Mouse (Mus musculus) spleen, postnatal 14 days (tissue): ENCODE measurements around the gene Gpc6.

Experiments
- DNase-seq, 2 experiments: peaks; one replicate each; pipeline ENCODE4 v3.0.0; 2021 to 2022; ENCODE audit warnings: low spot score in 2 of 2

The Gpc6 gene

DNA sequence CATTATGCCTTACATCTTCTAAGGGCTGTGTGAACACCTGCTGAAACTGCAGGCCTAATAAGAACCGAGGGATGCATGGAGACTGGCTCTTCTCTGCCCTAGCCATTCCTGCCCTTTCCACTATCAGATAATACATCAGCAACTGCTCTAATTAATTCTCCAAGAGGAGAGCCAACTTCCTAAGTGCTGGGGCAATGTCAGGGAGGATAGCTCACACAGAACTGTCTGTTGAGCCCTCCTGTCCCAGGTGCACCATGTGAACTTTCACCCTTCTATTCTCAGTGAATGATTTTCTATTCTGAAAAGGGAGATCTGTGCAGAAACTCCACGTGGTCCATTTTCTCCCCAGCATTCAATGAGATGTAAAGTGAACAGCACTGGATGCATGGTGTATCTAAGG, 136.0 kb downstream of the Gpc6 start:
- DNase-seq, result no peak

DNA sequence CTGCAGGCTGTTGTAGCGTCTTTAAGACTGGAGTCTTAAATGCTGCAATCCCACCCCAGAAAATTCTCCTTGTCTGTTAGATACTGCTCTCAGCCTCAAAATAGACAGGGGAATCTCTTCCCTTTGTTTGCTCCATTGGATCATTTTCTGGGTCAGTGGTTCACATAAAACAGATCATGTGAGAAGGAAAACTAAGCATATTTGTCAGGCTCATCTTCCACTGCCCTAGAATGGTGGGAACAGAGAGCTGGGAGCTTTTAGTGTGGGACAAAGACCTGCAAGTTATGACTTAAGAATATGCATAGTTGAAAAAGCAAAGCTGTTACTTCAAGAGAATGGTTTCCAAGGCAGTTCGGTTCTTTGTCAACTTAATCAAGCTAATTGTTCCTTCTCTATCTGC, 136.4 kb downstream of the Gpc6 start:
- no peak for DNase-seq

DNA sequence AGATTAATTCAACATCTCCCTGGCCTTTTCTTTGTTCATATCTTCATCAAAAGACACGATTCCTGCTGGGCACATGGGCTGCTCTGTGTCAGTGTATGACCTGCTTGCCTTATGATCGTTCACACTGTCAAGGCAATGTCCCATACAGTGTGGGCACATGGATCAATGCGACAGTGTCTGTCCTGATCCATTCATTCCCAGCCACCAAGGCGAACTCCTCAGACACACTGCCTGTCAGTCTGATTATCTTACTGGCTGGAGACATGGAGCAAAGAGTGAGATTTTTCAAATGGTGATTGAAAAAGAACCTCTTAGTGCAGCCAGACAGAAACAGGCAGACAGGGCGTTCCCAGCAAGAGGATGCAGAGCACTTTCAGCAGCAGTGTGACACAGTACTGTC, 143.1 kb downstream of the Gpc6 start:
- no peak for DNase-seq

DNA sequence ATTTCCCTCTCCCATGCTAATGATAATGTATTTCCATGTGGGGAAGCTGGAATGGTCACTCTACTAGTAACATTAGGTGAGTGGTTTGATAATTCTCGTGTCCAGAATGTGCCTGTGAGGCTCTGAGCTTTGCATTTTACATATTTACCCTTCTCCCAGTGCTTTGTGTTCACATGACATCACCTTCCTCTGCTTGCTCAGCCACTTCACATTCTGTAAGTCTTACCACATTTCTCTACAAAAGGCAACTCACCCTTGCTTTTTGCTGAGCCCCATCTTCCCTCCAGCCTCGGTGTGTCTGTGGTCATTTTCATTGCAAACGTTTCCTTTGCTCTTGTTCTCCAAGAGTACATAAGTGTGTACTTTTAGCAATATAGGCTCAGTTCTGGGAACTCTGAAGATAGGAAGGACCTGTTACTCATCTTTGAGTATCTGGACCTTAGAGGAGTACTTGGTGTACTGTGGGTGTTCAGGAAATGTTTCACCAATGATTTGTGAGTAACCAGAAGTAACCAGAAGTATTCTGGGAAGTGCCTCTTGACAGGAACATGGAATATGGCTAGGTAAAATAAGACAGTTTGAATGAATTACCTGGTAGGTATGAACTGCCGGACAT, 145.5 kb downstream of the Gpc6 start:
- DNase-seq, result no peak

DNA sequence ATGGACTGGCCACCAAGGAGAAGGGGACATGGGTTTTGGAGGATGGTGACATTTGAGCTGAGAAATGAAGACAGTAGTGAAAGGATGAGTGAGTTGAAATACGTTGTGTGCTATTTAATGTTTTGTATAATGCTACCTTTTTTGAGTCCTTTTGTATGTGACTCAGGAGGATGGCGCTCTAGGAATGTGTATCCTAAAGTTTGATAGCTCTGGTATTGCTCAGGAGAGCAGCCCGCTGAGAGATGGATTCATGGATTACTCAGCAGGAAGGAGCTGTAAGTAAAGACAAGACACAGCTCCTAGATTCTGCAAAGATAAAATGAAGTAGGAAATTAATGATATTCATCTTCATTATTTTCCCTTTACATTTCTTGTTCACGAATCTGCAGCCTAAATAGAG, 168.5 kb downstream of the Gpc6 start:
- no peak for DNase-seq

DNA sequence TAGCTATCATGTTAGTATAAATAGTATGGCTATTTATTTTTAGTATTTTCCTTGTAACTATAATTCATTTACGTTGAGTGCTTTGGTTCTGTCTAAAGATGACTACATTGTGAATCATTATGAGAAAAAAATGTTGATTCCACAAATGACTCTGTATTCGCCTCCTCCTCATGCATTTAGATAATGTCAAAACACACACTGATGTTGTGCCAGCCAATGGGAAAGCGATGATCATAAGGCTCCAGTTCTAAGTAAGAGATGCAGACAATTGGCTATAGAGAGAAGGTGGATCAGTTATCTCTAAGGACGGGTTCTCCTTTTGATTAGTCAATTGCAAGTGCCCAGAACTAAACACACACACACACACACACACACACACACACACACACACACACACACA, 181.8 kb downstream of the Gpc6 start:
- no peak for DNase-seq

DNA sequence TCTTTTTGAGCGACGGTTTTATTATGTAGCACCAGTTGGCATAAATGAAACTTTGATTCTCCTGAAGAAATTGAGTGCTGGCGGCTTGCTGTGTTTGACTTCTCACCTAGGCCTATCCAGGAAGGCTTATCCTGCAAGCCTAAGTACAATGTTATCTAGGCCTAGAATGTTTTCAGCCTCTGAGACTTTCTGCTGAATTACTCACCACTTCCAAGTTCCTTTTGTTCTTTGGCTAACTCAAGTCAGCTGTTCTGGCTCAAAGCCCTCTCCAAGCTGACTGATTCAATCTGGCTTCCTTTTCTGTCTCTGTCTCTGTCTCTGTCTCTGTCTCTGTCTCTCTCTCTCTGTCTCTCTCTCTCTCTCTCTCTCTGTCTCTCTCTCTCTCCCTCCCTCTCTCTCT, 188.0 kb downstream of the Gpc6 start:
- no peak for DNase-seq

DNA sequence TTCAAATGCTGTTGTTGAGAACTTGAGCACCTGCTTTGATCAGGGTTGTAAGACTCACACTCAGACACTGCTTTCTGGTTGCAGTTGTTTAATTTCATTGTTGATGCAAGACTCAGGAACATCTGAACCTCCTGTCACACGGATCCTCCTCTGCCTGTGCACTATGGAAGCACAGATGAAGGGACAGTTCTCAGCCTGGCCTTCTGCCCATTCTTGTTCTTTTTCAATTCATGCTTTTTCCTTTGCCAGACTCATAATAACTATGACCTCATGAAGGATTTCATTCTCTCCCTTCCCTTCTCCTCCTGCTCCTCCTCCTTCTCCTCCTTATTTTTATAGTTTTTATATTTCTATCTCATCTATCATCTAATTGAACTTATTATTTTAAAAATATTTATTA, 196.9 kb downstream of the Gpc6 start:
- DNase-seq, result no peak

DNA sequence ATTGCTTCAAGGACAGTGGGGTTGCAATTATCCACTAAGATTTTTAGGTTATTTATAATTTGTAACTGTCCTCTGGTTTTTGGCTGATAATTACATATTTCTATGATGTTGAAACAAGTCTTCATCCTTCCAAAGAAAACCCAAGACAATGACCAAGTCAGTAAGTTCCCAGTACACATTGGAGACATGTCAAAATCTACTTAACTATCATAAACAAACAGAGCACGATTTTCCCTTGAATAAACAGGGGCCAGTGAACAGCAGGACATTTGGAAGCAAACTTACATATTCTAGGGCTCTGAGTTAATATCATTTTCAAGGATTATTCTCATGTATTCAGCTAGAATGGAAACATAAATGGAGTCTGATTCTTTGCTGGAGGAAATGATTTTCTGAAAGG, 205.2 kb downstream of the Gpc6 start:
- no peak for DNase-seq

DNA sequence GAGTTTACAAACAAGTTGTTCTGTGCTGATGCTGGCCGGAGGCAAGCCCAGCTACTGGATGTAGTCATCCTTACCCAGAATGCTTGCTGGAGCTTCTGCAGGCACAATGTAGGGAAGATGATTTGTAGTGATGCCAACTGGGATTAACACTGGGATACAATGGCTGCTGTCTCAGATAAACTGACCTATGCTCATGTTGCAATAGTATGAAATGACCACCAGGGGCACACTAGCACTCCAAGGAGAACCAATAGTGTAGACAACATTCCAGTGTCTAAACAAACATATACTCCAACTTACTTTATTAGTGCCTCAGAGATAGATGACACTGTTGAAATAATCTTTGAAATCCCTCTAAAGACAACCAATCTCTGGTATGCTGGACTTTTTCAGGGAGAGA, 206.2 kb downstream of the Gpc6 start:
- no peak for DNase-seq

DNA sequence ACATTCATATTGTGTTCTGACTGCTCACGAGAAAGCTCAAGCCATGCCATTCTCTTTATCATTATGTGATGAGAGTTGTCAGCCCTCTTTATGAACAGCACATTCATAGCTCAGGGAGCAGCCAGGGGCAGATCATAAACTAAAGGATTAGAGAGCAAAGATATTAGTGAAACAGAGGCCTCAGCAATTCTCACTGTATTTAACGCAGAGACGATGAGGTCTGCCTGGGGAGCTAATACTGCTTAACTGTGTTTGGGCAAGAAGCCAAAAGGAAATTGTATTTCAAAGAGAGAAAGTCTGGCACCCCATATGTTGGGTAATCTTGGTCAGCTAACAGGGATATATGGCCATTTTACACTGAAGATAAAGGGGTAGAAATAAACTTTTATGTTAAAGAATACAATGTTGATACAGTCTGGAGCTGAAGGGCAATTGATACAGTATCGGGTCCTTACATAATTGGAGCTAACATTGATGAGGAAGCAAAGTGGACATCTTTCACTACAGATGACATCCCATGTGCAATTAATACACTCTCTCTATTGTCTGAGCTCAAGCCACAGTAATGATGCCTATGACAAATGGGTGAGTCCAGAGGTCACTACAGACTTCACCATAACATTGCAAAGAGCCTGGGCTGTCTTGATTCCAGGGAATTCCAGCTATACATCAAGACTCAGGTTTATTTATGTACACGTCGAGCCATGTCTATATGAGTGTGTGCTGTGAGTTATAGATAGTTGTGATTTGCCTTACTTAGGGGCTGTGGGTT, 216.1 kb downstream of the Gpc6 start:
- DNase-seq, result no peak

DNA sequence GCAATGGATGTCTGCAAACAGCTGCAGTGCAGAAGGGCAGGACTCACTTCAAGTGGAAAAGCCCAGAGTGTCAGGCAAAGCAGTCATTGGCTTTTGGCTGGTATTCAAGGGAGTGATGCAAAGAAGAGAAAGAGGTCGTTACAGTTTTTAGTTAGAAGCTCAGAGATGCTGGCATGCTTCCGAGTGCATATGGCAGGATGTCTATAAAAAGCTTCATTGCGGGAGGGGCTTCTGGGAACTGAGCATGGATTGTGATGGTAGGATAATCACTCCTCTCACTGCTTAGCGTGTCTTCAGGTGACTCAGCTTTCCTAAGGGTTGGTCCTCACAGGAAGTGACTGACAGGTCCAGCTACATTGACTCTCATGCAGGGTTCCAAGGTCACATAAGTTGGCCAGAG, 221.0 kb downstream of the Gpc6 start:
- no peak for DNase-seq

DNA sequence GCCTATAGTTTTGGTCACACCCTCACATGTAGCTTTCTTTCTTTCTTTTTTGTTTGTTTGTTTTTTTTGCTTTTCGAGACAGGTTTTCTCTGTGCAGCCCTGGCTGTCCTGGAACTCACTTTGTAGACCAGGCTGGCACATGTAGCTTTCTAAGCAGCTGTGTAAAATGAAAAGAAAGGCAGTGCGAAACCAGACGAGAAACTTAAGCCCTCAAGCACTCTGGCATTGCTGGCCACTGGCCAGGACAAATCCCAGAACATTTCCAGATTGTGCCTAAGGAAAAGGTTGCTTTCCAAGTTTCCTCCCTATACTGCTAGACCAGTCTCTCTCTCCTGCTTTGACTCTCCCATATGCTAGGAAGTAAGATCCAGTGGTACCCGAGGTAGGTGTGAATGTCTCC, 221.6 kb downstream of the Gpc6 start:
- no peak for DNase-seq

DNA sequence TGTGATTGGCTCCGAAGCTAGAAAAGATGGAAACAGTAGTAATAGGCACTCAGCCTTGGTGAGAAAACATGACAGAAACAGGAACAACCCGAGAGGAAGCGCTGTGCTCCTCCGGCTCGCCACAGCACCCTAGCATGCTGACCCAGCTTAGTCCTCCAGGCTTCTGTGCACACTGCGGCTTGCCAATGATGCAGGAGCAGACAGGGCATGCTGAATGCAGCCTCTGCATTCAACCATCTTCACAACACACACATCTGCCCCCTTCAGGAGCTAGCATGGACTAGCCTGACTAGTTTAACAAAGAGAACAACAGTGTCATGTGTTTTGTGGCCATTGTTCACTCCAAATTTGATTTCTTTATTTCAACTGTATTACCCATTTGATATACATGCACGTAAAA, 226.5 kb downstream of the Gpc6 start:
- no peak for DNase-seq

DNA sequence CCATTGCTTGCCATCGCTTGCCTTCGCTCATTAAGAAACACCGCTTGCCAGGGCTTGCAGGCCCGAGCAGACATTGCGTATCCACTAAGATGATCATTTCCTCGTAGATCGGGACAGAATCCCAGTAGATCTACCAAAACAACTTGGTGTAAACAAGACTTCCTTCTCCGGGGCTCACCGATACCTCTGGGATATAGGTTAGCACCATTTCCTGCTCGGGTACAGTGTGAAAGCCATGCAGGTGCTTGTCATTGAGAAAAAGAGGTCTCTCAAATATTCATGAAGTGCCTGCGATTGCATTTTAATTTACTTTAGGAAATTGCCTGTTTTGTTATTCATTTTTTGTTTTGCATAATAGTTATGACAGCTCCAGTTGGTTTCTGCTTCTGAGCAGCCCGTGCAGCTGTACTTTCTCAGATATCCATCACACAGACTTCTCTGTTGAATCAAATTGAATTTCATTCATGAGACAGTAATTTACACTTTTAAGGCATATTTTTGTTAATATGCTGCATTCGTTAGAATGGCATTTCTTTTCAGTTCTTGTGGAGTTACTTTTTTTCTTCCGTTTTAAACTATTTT, 230.9 kb downstream of the Gpc6 start:
- DNase-seq, result no peak

DNA sequence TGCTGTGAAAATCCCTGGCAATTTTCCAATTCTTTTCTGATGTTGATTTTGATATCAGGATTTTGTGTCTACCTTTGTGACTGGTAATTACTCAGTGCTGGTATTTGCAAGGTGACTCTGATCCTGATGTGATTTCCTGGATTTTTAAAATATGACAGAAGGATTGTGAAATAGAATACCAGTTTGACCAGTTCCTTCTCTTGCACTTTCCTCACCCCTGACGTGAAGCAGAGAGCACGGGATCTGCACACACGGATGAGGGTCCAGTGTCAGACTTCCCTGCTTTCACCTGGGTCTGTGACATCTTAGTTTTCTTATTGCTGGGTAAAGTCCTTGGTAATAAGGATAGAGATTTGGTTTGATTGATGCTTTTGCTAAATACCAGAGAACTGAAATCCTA, 232.3 kb downstream of the Gpc6 start:
- no peak for DNase-seq

DNA sequence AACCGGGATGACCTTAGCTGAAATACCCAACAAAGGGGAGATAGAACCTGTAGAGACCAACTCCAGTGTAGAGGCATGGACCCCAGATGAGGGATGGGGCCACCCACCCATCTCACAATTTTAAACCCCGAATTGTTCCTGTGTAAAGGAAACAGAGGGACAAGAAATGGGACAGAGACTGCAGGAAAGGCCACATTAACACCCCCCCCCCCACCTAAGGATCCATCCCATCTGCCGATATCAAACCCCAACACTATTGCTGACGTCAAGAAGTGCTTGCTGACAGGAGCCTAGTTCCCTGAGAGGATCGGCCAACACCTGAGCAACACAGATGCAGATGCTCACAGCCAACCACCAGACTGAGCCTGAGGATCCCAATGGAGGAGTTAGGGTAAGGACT, 241.2 kb downstream of the Gpc6 start:
- no peak for DNase-seq

DNA sequence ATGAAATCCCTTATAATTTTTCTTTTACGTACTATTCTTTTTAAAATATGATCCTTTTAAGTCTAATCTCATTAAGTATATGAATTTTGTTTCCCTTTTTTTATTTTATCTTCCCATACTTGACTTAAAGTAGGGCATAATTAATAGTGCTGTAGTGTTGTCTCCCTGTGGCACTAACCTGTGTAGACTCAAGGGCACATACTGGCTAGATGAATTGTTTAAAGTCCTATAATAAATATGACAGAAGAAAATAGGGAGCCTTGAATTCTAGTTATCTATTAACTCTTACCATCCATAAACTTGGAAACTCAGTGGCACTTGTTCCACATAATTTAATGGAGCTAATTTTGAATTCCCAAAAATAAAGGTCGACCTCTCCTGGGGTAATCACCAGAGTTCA, 268.2 kb downstream of the Gpc6 start:
- no peak for DNase-seq

DNA sequence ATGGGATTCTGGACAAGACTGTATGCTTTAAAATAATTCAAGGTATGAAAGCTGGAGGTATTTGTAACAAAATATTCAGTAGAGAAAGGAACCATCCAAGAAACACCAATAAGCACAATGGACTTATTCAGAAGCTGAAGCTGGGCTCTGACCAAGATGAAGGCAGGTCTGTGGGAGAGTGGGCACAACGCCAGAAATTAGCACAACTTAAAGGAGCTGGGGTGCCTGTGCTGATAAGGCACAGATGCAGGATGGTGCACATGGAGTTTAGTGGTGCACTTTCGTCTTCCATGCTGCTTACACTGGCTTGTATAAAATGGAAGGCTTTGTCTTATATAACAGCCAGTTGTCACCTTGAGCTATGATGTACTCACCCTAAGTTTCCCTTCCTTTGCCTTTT, 276.9 kb downstream of the Gpc6 start:
- DNase-seq, result no peak

DNA sequence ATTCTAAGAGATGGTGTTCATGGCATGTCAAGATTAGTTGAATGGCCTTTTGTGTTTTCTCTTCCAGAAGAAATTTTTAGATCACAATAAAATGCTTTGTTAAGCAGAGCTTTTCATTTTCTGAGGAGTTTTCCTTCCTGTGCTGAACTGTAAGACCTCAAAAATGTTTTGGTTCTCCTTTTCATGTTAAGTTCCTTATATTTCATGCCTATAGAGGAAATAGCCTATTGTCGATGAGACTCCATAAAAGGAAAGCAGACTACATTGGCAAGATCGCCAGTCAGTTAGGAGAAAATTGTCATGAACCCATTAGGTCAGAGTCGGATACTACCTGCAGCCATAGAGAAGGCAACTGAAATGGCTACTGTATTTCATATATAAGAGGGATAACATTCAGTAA, 278.8 kb downstream of the Gpc6 start:
- DNase-seq, result no peak

DNA sequence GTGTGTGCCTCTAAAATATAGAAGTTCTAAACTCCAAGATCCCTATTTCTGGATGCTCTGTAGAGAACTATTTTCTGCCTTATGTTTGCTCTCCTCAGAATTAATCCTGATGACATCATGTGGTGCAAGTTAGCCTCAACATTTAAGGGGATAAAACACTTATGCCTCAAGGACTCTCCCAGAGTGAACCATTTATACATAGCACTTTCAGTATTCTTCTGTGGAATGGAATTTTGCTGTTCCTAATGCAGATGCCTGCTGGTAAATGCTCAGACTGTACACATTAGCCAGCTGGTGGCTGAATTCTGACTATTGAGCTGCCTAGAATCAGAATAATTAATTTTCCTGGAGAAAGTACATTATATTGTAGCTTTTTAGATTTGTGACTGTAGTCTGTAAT, 289.3 kb downstream of the Gpc6 start:
- DNase-seq, result no peak

DNA sequence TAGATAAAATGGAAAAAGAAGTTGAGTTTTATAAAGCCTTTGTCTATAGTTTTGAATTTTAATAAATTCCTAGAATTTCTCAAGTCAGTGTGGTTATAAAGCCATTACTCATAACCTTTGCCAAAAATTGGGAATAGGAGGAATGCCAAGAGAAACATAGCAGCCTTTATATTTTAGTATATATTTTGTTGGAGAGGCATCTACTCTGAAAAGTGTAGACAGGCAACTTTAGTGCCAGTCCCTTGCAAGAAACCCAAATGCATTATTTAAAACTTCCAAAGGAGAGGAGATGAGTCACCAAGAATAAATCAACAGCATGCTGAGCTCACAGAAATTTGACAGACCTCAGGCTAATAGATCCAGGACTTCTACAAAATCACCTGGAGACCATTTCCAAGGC, 301.8 kb downstream of the Gpc6 start:
- no peak for DNase-seq

DNA sequence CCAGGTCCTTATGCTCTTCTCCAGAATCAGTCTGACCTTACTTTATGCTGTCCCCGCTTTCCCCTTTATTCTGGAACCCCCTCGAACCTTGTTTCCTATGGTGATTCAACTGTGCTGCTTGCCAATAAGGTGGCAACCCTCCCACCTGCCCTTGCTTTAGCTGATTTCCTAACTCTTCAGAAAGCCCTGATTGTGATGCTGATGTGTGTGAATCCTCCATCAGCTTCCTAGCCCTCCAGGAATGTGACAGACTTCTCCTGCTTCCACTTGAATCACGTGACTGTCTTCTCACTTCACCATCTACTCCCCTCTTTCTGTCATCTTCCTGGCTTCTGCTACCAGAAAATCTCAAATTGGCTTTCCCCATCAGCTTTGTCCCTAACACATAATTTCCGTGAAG, 305.4 kb downstream of the Gpc6 start:
- DNase-seq, result no peak

DNA sequence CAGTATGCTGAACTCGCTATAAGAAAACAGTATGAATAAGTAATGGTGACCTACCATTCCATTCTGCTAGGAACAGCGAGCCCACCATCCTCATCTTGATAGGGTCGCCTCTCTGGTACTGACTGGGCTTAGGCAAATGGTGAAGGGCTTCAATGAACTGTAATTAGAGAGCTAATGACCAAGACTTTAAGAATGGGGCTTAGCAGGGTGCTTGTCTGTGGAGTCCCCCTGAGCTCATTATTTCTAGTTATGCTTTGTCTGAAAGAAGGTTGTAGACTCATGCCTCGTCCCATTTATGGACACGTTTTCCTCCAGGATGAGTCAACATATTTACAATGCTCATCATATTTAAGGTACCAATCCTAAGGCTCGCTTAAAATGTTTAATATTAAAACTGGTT, 313.1 kb downstream of the Gpc6 start:
- DNase-seq, result no peak
